Mouse (Mus musculus) forebrain, postnatal 0 days (tissue): ENCODE results near the gene Tanc1. TPM values are rescaled to one million over a fixed set of nuclear protein-coding genes. Genes with fewer than 3 reads are reported as not detected.

ENCODE experiments used
- ATAC-seq: fragments of 200-750 bp; cut with Nextera tagmentation; 2 replicates; pipeline ENCODE4 v1.8.0; 2017; ENCODE audit warnings: mild to moderate bottlenecking, moderate library complexity
- DNase-seq: peaks from one replicate; pipeline ENCODE4 v3.0.0-alpha.2; 2015
- H3K27ac ChIP-seq: fragments of 300-500 bp; sonication (generic); 2 replicates; pipeline ENCODE4 v1.5.1; 2014; ENCODE audit warnings: low read depth, mild to moderate bottlenecking, antibody characterized with exemption, low read length, moderate library complexity, mixed read lengths
- H3K27me3 ChIP-seq: fragments of 300-500 bp; sonication (generic); 2 replicates; pipeline ENCODE4 v1.6.1; 2014; ENCODE audit warnings: mild to moderate bottlenecking, low read length, mixed read lengths; ENCODE audit not compliant: insufficient read depth
- H3K36me3 ChIP-seq: fragments of 300-500 bp; sonication (generic); 2 replicates; pipeline ENCODE4 v1.6.1; 2014; ENCODE audit warnings: mild to moderate bottlenecking, moderate library complexity; ENCODE audit not compliant: insufficient read depth
- H3K4me1 ChIP-seq: fragments of 300-500 bp; sonication (generic); 2 replicates; pipeline ENCODE4 v1.6.1; 2014; ENCODE audit warnings: antibody characterized with exemption; ENCODE audit not compliant: insufficient read depth
- H3K4me2 ChIP-seq: fragments of 300-500 bp; sonication (generic); 2 replicates; pipeline ENCODE4 v1.6.1; 2014; ENCODE audit warnings: low read depth, mild to moderate bottlenecking, moderate library complexity
- H3K4me3 ChIP-seq: fragments of 300-500 bp; sonication (generic); 2 replicates; pipeline ENCODE4 v1.5.1; 2014; ENCODE audit warnings: low read depth, low read length, mixed read lengths
- H3K9ac ChIP-seq: fragments of 300-500 bp; sonication (generic); 2 replicates; pipeline ENCODE4 v1.6.1; 2014; ENCODE audit warnings: mild to moderate bottlenecking
- H3K9me3 ChIP-seq: fragments of 300-500 bp; sonication (generic); 2 replicates; pipeline ENCODE4 v1.6.1; 2016; ENCODE audit warnings: low read length
- CTCF ChIP-seq: sonication (generic); IDR thresholded peaks from 2 replicates; pipeline ENCODE4 v1.5.1; 2016; ENCODE audit warnings: antibody characterized with exemption, control low read depth, low read depth
- WGBS: fragments of 180-500 bp; shearing (Covaris S2); extraction: QIAGEN DNeasy Blood & Tissue Kit; methylation state at CpG from one replicate; pipeline ENCODE4 v1.1.7; 2014; 5-methylcytosine and 5-hydroxymethylcytosine counted together
- polyA plus RNA-seq: library from polyadenylated mRNA; unstranded; fragments of >200 nt; fragmentation: Nextera tagmentation; extraction: Ambion mirVana; gene quantifications from 2 replicates; pipeline ENCODE4 v1.2.1, GENCODE M21; 2015
- total RNA-seq: library from RNA; depleted of rRNA; stranded (reverse); fragments of >200 nt; gene quantifications from 2 replicates; pipeline ENCODE4 v1.2.3, GENCODE M21; 2014

Tanc1 gene
- total and polyA plus RNA-seq, 2 experiments from 2014 or later: 2.9 to 5.0 TPM

DNA sequence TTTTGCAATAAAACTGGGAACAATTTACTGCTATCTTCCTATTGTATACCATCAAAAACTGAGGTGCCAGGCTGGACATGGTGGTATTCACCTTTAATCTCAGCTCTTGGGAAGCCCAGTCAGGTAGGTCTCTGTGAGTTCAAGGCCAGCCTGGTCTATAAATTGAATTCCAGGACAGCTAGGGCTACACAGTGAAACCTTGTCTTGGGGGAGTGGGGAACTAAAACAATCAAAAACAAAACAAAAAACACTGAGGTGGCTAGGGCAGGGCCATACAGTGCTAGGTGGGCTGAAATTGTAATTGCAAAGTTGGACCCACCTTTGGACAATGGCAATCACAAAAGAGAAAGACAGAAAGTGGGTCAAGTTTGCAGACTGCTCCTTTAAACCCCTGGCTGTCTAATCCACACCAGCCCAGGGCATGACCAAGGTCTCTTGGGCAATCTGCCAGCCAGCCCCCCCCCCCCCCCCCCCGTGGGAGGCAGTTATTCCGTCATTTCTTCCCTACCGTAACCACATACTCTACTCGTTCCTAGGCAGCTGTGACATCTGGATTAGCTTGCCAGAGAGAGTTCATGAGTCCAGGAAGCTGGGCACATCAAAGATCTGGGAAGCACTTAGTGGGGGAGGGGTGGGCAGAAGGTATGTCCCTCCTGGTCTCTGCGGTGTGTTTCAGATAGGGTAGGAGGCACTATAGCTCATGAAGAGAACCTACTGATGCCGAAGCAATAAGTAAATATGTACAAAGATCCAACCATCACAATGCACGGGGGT, 12.3 kb upstream of the Tanc1 start:
- Histone ChIP-seq H3K4me3 (no peak overlapping the region), H3K4me2 (no peak overlapping the region), H3K27me3 (no peaks in the 10 kb centered on the region), H3K9me3 (no peaks in the 10 kb centered on the region), H3K36me3 (no peaks in the 10 kb centered on the region), H3K9ac (no peak overlapping the region), H3K4me1 (no peaks in the 10 kb centered on the region), H3K27ac (no peak overlapping the region)
- TF ChIP-seq CTCF: no peak
- peak; percentile 38; the same call in 1 of the 2 replicates for ATAC-seq
- WGBS: 18% methylated on average over 6 of the region's 7 CpGs
- DNase-seq: no peak

DNA sequence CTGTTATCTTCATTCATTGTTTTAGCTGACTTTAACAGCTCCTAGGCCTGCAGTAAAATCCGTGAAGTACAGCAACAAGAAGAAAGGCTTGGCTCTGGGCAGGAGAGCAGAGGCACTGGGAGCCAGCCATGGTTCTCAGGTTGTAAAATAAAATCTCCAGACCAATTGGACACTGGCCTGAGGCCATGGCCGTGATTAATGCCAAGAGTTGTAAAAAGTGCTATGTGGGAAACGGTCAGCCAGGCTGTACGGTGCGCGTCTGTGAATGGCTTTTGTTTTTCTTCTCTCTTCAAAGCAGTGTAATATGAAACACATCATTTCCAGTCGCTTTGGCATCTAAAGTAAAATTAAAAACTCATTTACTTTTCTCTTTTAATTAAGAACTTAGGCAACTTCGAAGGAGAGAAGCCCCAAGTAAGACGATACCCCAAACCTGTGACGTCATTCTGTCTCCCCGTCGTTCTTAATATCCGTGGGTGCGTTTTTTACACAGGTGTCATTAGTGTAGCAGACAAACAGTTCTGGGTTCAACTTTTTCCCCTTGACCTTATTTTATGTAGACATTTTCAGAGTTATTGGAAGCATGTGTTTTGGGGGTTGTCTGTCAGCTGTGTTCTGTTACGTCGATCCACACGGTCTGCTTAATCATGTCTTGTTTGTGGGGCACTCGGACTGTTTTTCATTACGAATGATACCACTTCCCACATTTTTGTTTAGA, 11.6 kb upstream of the Tanc1 start:
- no peak for DNase-seq
- no peaks in the 10 kb centered on the region for H3K9me3 ChIP-seq
- no peaks in the 10 kb centered on the region for H3K27me3 ChIP-seq
- no peak overlapping the region for H3K9ac ChIP-seq
- no peak overlapping the region for H3K27ac ChIP-seq
- H3K4me3 ChIP-seq: no peak overlapping the region
- no peaks in the 10 kb centered on the region for H3K4me1 ChIP-seq
- WGBS: 41% methylated on average over 19 of the region's 19 CpGs
- no peak for TF ChIP-seq CTCF
- no peak overlapping the region for H3K4me2 ChIP-seq
- no peak for ATAC-seq
- H3K36me3 ChIP-seq: no peaks in the 10 kb centered on the region

DNA sequence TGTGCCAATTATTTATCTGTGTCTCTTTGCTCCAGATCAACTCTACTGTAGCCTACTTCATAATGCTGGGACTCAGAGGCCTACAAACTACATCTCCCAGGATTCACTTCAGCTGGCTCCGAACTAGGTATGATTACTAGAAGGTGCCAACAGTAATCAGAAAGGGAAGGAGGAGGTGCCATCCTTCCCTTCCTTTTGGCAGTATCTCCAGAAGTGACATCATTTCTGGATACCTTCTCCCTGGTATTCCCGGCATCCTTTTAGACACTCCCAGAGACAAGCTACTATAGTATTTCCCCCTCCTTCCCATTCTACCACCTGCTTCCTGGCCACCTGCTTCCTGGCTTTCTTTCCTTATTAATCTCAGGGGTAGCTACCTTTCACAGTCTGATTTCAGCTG, 10.9 kb upstream of the Tanc1 start:
- peak; percentile 47 for DNase-seq
- Histone ChIP-seq H3K27ac (no peak overlapping the region), H3K9ac (no peak overlapping the region), H3K36me3 (no peaks in the 10 kb centered on the region), H3K9me3 (no peaks in the 10 kb centered on the region), H3K4me2 (no peak overlapping the region), H3K4me1 (no peaks in the 10 kb centered on the region), H3K4me3 (no peak overlapping the region), H3K27me3 (no peaks in the 10 kb centered on the region)
- 53% methylated on average over 2 of the region's 2 CpGs for WGBS
- no peak for TF ChIP-seq CTCF
- peak; percentile 50; the same call in 1 of the 2 replicates for ATAC-seq

DNA sequence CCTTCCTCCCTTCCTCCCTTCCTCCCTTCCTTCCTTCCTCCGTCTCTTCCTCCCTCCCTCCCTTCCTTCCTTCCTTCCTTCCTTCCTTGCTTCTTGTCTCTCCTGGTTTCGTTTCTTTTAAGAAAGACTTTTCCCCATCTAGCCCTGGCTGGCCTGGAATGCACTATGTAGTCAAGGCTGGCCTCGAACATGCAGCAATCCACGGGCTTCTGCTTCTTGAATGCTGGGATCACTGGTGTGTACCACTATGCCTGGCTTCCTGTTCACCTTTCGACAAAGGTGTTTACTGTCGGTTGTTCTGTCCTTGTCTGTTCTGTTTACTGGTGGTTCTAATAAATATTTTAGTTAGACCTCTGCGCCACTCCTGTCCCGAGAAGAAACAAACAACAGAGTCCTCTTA, 10.4 kb upstream of the Tanc1 start:
- Histone ChIP-seq H3K36me3 (no peaks in the 10 kb centered on the region), H3K4me3 (no peak overlapping the region), H3K9ac (no peak overlapping the region), H3K27ac (no peak overlapping the region), H3K4me1 (no peaks in the 10 kb centered on the region), H3K9me3 (no peaks in the 10 kb centered on the region), H3K27me3 (no peaks in the 10 kb centered on the region), H3K4me2 (no peak overlapping the region)
- no peak for TF ChIP-seq CTCF
- DNase-seq (no peak), ATAC-seq (no peak)
- 92% methylated on average over 8 of the region's 8 CpGs for WGBS

DNA sequence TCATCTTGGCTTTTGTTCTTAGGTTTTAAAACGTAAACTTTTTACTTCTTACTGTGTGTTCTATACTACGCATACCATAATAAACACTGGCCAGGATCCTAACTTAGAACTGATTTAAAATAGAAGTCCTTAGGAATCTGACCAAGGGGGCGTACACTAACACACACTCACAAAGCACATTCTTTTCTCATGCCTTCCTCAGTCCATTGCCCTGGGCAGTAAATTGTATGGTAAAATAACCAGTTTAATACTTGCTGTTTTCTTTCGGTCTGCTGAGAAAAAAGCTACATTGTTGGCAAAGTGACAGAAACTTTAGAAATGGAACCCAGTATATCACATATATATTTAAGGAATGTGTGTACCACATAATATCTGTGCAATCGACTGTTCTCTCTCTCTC, 2.9 kb upstream of the Tanc1 start:
- ATAC-seq (no peak), DNase-seq (no peak)
- no peak overlapping the region for H3K9ac ChIP-seq
- WGBS: 46% methylated on average over 5 of the region's 5 CpGs
- no peaks in the 10 kb centered on the region for H3K27me3 ChIP-seq
- peaks cover 12% of the 10 kb centered on the region for H3K4me1 ChIP-seq
- H3K9me3 ChIP-seq: no peaks in the 10 kb centered on the region
- no peaks in the 10 kb centered on the region for H3K36me3 ChIP-seq
- no peak overlapping the region for H3K27ac ChIP-seq
- TF ChIP-seq CTCF: no peak
- H3K4me2 ChIP-seq: no peak overlapping the region
- no peak overlapping the region for H3K4me3 ChIP-seq

DNA sequence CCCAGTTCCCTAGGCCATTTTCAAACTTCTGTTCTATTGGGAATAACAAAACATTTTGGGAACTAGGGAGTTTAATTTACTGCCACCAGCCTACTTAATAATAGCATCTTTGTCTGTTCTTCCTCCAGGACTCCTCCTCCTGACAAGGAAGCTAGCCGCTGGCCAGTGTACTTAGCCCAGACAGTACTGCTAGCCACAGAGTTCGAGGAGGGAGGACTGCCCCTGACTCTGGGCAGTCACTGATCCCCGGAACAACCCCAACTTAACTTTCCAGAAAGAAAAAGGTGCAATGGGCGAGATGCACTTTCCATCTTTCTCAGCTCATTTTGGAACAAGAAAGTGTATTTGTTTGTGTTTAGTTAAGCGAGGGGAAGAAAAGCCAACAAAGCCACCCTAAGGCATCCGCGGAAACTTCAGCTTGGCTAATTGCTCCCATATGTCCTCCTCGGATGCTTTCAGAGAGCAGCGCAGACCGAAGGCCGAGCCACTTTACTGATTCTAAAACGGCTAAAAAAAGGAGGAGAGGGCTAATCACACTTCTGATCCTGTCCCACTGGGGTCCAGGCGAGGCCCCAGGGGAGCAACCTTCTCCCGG, 529 bp upstream of the Tanc1 start:
- no peaks in the 10 kb centered on the region for H3K9me3 ChIP-seq
- H3K4me1 ChIP-seq: peaks cover 12% of the 10 kb centered on the region
- peak; percentile 32; the same call in 1 of the 2 replicates for ATAC-seq
- TF ChIP-seq CTCF: no peak
- H3K4me3 ChIP-seq: peak overlapping the region; percentile 67
- H3K36me3 ChIP-seq: no peaks in the 10 kb centered on the region
- WGBS: 5% methylated on average over 14 of the region's 14 CpGs
- H3K27me3 ChIP-seq: no peaks in the 10 kb centered on the region
- 0 out of 2 replicates have a peak overlapping the region, but pooled peaks have one; percentile 15 for H3K27ac ChIP-seq
- peak overlapping the region; percentile 100 for H3K4me2 ChIP-seq
- peak overlapping the region; percentile 59 for H3K9ac ChIP-seq
- DNase-seq: no peak
